Mouse (Mus musculus) T-helper 2 cell (primary cell): ENCODE measurements around the gene Usp5.

ENCODE experiments used
- in situ Hi-C: fragments of 300-600 bp; cut with MboI, MseI; formaldehyde crosslinking; loops from one replicate; pipeline ENCODE4 v1.15.1; 2025; ENCODE audit warnings: high pct_unique_total_duplicates

Usp5 gene

GRCm38 (mm10) chr6:124787722-124788121 is 41.6 kb downstream of the Usp5 start:
- in situ Hi-C loops = no loop called here

- in situ Hi-C loops = no loop called here
Observed at GRCm38 (mm10) chr6:124786756-124787420, 42.4 kb downstream of the Usp5 start.

- in situ Hi-C loops = no loop called here
Observed at GRCm38 (mm10) chr6:124782436-124782835, 46.8 kb downstream of the Usp5 start.

- in situ Hi-C loops = no loop called here
Observed at GRCm38 (mm10) chr6:124780917-124781316, 48.4 kb downstream of the Usp5 start.

DNA sequence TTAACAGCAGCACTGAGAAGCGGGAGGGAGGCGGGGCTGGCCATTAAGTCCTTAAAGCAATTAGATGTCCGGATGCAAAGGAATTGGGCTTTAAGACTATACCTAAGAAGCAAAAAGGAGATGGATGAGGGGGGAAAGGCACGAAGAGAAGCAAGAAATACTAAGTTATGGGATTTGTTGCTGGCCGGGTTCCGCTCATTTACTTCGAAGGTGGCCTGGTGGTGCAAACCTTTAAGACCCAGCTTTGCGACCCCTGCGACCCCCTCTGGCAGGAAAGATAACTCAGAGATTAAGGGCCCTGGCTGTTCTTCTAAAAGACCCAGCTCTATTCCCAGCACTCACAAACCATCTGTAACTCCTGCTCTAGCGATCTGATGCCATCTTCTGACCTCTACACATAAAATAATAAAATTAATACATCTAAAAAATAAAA is 49.3 kb downstream of the Usp5 start:
- in situ Hi-C loops = no loop called here

DNA sequence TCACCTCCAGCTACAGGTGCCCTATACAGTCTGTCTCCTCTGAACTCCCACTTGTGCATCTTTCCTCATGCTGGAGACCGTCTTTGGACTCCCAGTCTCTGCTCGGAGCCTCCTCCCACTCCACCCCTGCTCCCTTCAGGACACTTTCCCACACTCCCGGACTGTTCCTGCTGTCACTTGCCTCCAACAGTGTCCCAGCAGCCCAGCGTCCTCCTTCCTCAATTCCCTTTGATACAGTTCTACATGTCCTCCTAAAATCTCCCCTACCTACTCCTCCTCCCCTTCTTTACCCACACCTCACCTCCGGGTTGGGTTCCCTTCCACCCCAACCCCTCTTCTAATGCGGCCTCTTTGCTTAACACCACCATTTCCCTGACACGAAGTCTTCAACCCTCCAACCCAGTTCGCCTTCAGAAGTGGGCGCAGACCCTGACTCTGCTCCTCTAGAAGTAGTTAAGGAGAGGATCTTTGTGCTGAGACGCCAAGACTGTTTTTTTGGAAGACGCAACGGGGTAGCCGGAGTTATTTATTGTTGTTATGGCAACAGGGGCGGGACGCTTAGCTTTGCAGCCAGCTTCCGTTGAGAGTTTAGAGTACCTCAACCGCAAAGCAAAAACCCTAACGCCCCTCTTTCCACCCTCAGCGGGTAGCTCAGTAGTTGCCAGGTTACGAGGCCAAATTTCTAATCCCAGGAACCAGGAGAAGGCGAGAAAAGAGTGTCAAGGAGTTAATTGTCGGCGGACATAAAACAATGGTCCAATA is 49.9 kb downstream of the Usp5 start, which contains the start of gene Lrrc23:
Lrrc23 (minus strand) TSS at position 506 of the 762 bp plus-strand sequence.
- in situ Hi-C loops = no loop called here

DNA sequence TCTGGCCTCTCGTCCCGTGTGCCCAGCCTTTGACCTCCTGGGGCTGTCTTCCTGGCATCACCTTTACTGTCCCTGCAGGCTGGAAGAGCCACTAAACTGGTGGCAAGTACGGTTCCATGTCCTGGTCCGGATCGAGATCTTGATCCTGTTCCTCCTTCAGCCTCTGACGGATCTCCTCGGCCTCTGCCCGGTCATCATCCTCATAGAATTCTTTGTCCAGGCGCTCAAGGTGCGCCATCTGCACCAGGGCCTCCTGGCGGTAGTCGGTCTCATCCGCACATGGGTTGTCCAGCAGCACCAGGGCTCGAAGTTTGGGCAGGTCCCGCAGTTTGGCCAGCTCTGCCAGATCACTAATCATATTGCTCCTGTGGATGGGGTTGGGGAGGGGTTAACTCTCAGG is 58.8 kb downstream of the Usp5 start:
- in situ Hi-C loops = no loop called here

DNA sequence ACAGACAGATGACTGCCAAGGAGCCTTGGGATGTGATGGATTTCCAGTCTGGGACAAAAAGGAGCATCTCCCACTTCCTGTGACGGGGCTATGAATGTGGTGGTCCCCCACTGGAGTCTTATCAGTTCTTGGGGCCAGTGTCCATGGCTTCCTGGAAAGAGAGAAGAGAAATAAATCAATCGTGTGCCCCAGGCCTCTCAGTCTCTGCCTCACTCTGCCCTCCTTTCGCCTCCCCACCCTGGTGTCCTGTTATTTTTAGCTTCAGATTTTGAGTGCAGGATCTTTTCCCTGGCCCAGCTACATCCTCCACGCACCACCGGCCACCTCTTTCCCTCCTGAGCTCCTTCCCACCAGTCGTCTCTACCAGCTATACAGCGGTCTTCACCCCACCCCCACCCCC is 59.3 kb downstream of the Usp5 start:
- in situ Hi-C loops = no loop called here

GRCm38 (mm10) chr6:124769101-124769765 is 60.1 kb downstream of the Usp5 start, which contains the start of gene Eno2:
Gene Eno2, minus strand, starts transcription at chr6:124769673.
- in situ Hi-C loops = no loop called here

DNA sequence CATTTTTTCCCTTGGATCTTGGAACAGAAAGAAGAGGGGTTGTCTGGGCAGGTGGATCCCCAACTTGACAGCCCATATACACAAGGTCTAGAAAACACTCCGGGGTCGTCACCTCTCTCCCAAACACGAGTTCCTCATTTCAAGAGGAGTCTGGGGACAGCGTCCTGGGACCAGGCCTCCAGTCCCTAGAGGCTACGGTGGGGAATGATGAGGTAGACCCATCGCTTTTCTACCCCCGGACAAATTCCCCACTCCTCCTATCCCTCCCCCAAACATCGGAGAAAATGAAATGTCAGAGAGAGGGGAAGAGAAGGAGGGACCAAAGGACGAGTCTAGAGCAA is 60.6 kb downstream of the Usp5 start:
- in situ Hi-C loops = no loop called here

DNA sequence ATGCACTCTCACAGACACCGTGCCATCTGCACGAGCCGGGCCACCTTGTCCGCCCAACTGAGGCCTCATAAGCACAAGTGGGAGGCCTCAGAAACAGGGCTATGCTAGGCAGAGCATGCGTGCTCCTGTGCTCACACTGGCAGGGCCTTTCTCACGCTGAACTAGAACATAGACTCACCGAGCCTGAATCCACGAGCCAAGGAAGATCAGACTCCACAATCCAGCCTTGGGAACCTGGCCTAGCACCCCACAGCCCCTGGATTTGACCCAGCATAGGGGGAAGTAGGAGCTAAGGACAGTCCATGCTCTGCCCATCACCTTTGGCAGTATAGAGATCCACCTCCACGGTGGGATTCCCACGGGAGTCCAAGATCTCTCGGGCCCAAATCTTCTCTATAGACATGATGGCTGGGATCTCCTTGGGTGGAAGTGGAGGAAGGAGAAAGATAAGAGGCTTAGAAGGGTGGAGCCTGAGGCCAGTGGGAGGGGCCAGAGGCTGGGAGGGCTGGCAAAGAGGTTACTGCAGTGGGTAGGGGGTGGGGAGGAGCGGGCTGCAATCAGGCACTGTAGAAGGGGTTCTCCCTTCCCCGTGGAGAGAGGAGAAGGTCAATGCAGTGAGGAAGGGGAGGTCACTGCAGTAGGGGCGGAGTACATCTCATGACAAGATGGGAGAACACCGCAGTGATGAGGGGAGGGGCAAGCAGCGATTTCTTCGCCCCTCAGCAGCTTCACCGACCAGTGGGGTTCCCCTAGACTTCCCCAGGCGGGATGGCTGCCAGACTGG is 61.2 kb downstream of the Usp5 start:
- in situ Hi-C loops = no loop called here

GRCm38 (mm10) chr6:124767536-124767919 is 61.8 kb downstream of the Usp5 start:
- in situ Hi-C loops = no loop called here

DNA sequence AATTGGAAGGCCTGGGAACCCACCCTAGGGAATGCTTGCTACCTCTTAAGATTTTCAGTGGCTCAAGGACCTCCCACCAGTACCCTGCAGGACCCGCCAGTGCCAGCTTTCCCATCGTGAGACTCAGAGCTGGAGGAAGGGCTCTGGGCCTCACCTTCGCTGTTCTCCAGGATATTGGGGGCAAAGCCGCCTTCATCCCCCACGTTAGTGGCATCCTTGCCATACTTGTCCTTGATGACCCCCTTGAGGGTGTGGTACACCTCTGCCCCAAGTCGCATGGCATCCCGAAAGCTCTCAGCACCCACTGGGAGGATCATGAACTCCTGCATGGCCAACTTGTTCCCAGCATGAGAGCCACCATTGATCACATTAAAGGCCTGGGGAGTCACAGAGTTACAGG is 63.3 kb downstream of the Usp5 start:
- in situ Hi-C loops = no loop called here
